Mouse (Mus musculus) heart, adult 2 months (tissue): ENCODE results near the gene Tbl3.

Experiments
- CTCF ChIP-seq: fragments of 200-600 bp; IDR thresholded peaks from 2 replicates; pipeline ENCODE4 v1.8.1; 2022; ENCODE audit warnings: antibody characterized with exemption, mild to moderate bottlenecking, moderate library complexity
- POLR2A ChIP-seq: fragments of 200-500 bp; IDR thresholded peaks from 2 replicates; pipeline ENCODE4 v1.6.1; 2011; ENCODE audit warnings: mild to moderate bottlenecking, low read depth, low read length, control low read depth; ENCODE audit not compliant: insufficient read depth

DNA sequence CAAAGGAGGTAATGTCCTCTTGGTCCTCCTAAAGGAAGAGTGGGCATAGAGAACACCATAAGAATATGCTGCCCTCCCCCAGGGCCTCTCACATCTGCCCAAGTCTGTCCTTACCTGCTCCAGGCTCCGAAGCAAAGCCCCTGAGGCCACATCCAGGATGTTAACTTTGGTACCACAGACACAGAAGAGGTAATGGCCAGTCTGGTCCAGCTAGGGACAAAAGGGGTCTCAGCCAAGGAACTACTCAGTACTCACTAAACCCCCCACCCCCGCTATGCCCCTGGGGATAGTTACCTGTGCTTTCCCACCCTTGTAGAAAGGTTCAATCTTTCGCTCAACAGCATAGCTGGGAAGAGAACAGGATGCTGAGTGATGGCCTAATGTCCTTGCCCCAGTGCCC, 1.6 kb downstream of the Tbl3 start:
- no peak for TF ChIP-seq POLR2A
- TF ChIP-seq CTCF = no peak
